Mouse (Mus musculus): Measurements from ENCODE around the gene Sp6.

- TF ChIP-seq CTCF (IDR thresholded peaks at IDR 0.05; ENCODE audit: low read depth, low read length), result no peak
- no peak for TF ChIP-seq POLR2A (IDR thresholded peaks at IDR 0.05; ENCODE audit: extremely low read depth, insufficient read depth, low read length)
These were observed 17.2 kb downstream of the Sp6 start for GRCm38 (mm10) chr11:97030426-97030825.
